Mouse (Mus musculus) cerebellum, adult 2 months (tissue): ENCODE data around the gene Bcr. TPM values are rescaled to one million over a fixed set of nuclear protein-coding genes. Genes with fewer than 3 reads are reported as not detected.
A peak's percentile ranks its signal among the peaks of the same experiment; 100 is the strongest.

ENCODE experiments used
- DNase-seq, 2 experiments: peaks; one replicate each; pipeline ENCODE4 v3.0.0; 2021
- H3K27ac ChIP-seq: fragments of 200-500 bp; 2 replicates; pipeline ENCODE4 v1.5.1; 2012; ENCODE audit warnings: low read length, control low read depth, inconsistent platforms; ENCODE audit not compliant: insufficient read depth
- H3K27me3 ChIP-seq: fragments of 200-500 bp; 2 replicates; pipeline ENCODE4 v1.6.1; 2012; ENCODE audit warnings: inconsistent platforms, mild to moderate bottlenecking, low read length, moderate library complexity; ENCODE audit not compliant: control insufficient read depth, insufficient read depth
- H3K4me1 ChIP-seq: fragments of 200-500 bp; 2 replicates; pipeline ENCODE4 v1.6.1; 2011; ENCODE audit warnings: low read length; ENCODE audit not compliant: control insufficient read depth, insufficient read depth
- H3K4me3 ChIP-seq: fragments of 200-500 bp; replicated peaks from 2 replicates; pipeline ENCODE3; 2011; ENCODE audit warnings: mild to moderate bottlenecking, low read depth, low read length, control low read depth; ENCODE audit not compliant: insufficient read depth
- CTCF ChIP-seq: fragments of 200-500 bp; IDR thresholded peaks from 2 replicates; pipeline ENCODE4 v1.5.1; 2011; ENCODE audit warnings: low read depth, mild to moderate bottlenecking, control low read depth, low read length, moderate library complexity, borderline replicate concordance; ENCODE audit not compliant: insufficient read depth
- POLR2A ChIP-seq: fragments of 200-500 bp; IDR thresholded peaks from 2 replicates; pipeline ENCODE4 v1.6.1; 2011; ENCODE audit warnings: low read length, control low read depth, borderline replicate concordance; ENCODE audit not compliant: insufficient read depth
- WGBS: fragments of 180-500 bp; shearing (Covaris S2); methylation state at CpG from one replicate; pipeline ENCODE4 v1.1.7; 2018; 5-methylcytosine and 5-hydroxymethylcytosine counted together
- polyA plus RNA-seq: library from polyadenylated mRNA; depleted of rRNA; stranded (reverse); fragments of >200 nt; gene quantifications from 2 replicates; pipeline ENCODE4 v1.2.3, GENCODE M21; 2012

The Bcr gene
- polyA plus RNA-seq, 1 experiment: 44.4 TPM

DNA sequence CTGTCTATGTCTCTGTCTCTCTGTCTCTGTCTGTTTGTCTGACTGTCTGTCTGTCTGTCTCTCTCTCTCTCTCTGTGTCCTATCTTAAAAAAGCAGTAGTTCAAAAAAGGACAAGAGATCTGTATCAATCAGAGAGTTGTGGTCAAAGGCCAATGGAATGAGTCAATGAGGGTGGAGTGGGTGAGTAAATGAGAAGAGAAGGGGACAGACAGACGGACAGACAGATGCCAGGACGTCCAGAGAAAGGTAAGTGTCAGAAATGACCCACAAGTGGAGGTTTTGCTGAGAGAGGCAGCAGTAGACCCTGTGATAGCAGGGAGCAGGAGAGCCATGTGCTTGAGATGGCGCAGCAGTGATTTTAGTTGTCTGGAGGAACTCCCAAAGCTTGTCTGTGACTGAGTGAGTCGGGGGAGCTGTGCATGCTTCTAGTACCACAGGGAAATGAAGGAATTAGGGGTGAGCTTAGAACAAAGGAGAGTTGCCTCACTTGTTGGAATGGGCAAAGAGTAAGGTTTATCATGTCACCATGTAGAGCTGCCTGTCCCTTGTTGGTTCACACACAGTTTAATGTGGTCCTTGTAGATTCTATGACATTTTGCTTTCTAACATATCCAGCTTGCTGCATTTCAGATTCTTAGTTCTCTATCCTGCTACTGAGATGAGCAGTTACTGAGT lies 161.7 kb downstream of the Bcr start:
- no peak for TF ChIP-seq POLR2A
- no peak for TF ChIP-seq CTCF
- no peak for DNase-seq
- no peaks in the 10 kb centered on the region for H3K27me3 ChIP-seq
- H3K27ac ChIP-seq: no peak overlapping the region
- no peak overlapping the region for H3K4me3 ChIP-seq
- WGBS: 61% methylated on average over 4 of the region's 4 CpGs
- H3K4me1 ChIP-seq: peaks cover 10% of the 10 kb centered on the region

DNA sequence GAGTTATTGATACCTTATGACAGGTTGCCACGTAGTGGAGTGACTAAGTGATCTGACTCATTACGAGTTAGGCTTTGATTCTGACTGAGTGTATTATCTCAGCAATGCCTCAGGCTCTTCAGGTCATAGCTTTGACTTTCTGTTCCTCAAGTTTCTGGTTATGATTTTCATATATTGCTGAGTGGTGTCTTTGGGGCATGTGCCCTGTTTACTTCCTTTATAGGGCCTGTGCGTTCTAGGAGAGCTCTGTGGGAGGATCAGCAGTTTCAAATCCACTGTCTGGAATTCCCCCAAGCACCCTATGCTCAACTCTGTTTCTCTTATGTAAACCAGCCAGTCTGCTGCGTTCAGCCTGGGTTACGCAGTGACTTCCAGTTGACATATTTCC lies 162.2 kb downstream of the Bcr start:
- 39% methylated on average over 5 of the region's 5 CpGs for WGBS
- H3K27ac ChIP-seq: no peak overlapping the region
- peaks cover 10% of the 10 kb centered on the region for H3K4me1 ChIP-seq
- no peak for DNase-seq
- H3K4me3 ChIP-seq: no peak overlapping the region
- no peak for TF ChIP-seq POLR2A
- no peak for TF ChIP-seq CTCF
- H3K27me3 ChIP-seq: no peaks in the 10 kb centered on the region

DNA sequence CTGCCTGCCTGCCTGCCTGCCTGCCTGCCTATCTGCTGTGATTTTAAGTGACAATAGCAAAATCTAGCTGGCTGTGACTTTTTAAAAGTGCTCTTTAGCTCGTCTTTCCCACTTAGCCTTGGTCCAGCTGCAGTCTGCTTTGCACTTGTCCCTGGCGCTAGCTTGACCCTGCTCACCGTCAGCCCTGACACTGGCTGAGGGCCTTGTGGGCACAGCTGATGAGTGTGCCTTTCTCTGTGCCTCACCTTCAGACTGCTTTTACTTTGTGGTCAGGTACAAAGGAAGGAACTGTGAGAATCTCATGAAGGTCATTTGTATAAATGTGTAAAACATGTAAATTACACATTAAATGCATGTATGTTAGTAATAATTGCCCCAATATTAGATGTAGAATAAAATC lies 163.8 kb downstream of the Bcr start:
- no peak overlapping the region for H3K4me3 ChIP-seq
- TF ChIP-seq CTCF (no peak), POLR2A (no peak)
- 52% methylated on average over 3 of the region's 3 CpGs for WGBS
- peaks cover 8% of the 10 kb centered on the region for H3K4me1 ChIP-seq
- no peaks in the 10 kb centered on the region for H3K27me3 ChIP-seq
- H3K27ac ChIP-seq: no peak overlapping the region
- no peak for DNase-seq

DNA sequence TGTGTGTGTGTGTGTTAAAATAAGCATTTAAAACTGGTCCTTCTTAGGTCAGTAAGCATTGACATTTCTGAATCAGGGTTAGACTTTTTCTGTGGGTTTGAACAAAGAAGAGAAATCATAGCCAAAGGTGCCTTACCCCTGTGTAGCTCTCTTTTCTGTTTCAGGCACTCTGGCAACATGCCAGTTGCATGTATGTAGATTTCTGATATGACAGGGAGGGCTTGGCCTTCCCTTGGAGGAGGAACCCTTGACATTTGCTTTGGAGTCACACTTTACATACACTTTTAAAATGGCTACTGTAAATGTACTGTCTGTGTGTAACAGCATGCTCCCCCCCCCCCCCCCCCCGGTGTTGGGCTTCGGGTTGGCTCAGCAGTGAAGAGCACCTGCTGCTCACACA lies 164.2 kb downstream of the Bcr start:
- TF ChIP-seq POLR2A (no peak), CTCF (no peak)
- H3K27me3 ChIP-seq: no peaks in the 10 kb centered on the region
- H3K4me1 ChIP-seq: peaks cover 8% of the 10 kb centered on the region
- no peak for DNase-seq
- H3K27ac ChIP-seq: no peak overlapping the region
- 0% methylated on average over 1 of the region's 2 CpGs for WGBS
- no peak overlapping the region for H3K4me3 ChIP-seq

DNA sequence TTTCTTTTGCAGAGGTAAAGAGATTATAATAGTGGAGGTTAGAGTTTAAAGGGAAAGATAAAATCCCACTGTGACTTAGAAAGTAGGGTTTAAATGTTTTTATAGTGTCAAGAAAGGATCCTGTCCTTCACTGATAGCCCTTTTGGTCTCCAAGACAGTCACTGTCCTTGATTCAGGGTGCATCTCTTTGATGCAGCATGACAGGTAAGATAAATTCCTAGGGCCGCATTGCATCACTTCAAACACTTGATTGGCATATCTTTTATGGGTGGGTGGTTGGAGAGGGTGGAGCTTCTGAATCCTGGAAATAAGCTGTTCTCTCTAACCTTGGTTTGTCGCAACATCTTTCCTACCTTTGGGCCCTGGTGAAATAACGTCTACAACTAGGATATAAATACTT lies 167.0 kb downstream of the Bcr start:
- DNase-seq: no peak
- peaks cover 11% of the 10 kb centered on the region for H3K4me1 ChIP-seq
- WGBS: 89% methylated on average over 3 of the region's 3 CpGs
- no peak overlapping the region for H3K4me3 ChIP-seq
- no peak overlapping the region for H3K27ac ChIP-seq
- H3K27me3 ChIP-seq: no peaks in the 10 kb centered on the region
- TF ChIP-seq CTCF (no peak), POLR2A (no peak)

DNA sequence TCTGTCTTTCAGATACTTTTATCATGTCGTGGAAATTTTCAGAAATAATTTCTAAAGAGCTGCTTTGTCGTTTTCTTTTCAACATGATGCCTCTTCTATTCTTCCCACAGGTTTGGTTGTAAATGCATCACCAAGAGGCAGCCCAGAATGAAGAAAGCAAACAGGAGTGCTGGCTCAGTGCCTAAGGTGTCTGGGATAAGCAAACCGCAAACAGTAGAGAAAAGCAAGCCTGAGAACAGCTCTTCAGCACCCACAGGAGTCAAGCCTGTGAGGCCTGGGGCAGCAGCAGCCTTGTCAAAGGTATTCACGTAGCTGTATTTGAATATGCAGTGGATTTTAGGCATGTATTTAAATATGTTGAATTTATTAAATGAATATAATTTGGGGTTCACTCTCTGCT lies 170.2 kb downstream of the Bcr start:
- H3K4me3 ChIP-seq: no peak overlapping the region
- peak in 1 of 2 experiments; percentile 40 for DNase-seq
- TF ChIP-seq POLR2A: no peak
- no peak for TF ChIP-seq CTCF
- H3K4me1 ChIP-seq: peaks cover 12% of the 10 kb centered on the region
- H3K27me3 ChIP-seq: no peaks in the 10 kb centered on the region
- WGBS: 49% methylated on average over 4 of the region's 4 CpGs
- no peak overlapping the region for H3K27ac ChIP-seq

DNA sequence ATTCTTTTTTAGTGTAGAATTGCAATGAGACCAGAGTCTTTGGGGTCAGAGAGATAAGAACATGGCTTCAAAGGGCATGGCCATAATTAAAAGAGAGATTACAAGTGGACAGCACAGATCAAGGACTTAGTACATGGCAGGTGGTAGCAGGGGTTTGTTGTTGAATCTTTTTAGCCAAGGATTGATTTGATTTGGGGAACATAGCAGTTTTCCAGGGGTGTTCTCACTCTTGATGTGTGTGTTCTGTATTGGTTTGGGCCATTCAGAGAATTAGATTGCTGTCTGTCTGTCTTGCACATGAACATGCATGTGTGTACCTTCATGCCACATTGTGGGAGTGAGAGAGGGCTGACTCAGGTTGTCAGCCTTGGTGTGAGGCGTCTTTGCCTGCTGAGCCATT lies 171.5 kb downstream of the Bcr start:
- H3K27me3 ChIP-seq: no peaks in the 10 kb centered on the region
- no peak overlapping the region for H3K27ac ChIP-seq
- WGBS: 67% methylated on average over 1 of the region's 1 CpGs
- no peak overlapping the region for H3K4me3 ChIP-seq
- no peak for DNase-seq
- peaks cover 12% of the 10 kb centered on the region for H3K4me1 ChIP-seq
- TF ChIP-seq CTCF: no peak
- no peak for TF ChIP-seq POLR2A

DNA sequence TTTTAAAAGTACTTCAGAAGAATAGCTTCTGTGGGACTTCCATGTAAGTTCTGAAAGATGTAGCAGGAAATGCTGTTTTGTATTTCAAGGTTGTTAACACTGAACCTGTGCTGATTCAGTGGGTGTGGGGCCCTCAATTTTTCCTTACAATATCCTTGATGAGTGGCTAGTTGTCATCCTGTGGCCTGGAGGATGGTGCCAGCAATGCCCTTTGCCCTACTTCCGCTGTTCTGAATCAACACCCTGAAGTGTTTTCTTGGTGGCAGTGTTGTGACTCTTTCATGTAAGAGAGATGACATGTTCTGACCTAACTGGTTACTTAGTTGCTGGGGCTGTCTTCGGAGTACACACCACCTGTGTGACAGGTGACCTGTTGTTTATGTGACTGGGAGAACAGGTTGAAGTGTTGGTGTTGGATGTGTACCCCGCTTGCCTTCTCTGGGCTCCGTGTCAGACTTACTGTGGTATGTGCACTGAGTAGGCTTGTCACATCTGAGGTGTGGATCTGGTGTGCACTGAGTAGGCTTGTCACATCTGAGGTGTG lies 172.3 kb downstream of the Bcr start:
- 93% methylated on average over 4 of the region's 4 CpGs for WGBS
- TF ChIP-seq CTCF: no peak
- no peak for TF ChIP-seq POLR2A
- H3K4me3 ChIP-seq: no peak overlapping the region
- H3K27ac ChIP-seq: no peak overlapping the region
- H3K4me1 ChIP-seq: peaks cover 12% of the 10 kb centered on the region
- no peak for DNase-seq
- no peaks in the 10 kb centered on the region for H3K27me3 ChIP-seq
